Mouse (Mus musculus) adrenal gland, postnatal 14 days (tissue): ENCODE measurements around the gene Rbsn. TPM values are rescaled to one million over a fixed set of nuclear protein-coding genes. Genes with fewer than 3 reads are reported as not detected.

Experiments
- DNase-seq: peaks from one replicate; pipeline ENCODE4 v3.0.0; 2021; ENCODE audit warnings: mixed read lengths
- long read RNA-seq, 2 experiments: library from polyadenylated mRNA; stranded (forward); transcript quantifications; one replicate each; pipeline ENCODE4 v2.0.0; 2021
- total RNA-seq: library from RNA; stranded (reverse); gene quantifications from 2 replicates; pipeline ENCODE4 v1.2.3, GENCODE M21; 2021

Gene Rbsn
- total RNA-seq: 21.2 and 24.1 TPM in 2 replicates
- long read RNA-seq, experiment 1, full-length matches to known transcripts: 13 of 20 reads
- long read RNA-seq, experiment 1, partial matches to known transcripts: 0 of 20 reads
- long read RNA-seq, experiment 1, other reads (novel, unspliced or antisense): 7 of 20 reads
- long read RNA-seq, experiment 2, full-length matches to known transcripts: 16 of 21 reads
- long read RNA-seq, experiment 2, partial matches to known transcripts: 1 of 21 reads
- long read RNA-seq, experiment 2, other reads (novel, unspliced or antisense): 4 of 21 reads

DNA sequence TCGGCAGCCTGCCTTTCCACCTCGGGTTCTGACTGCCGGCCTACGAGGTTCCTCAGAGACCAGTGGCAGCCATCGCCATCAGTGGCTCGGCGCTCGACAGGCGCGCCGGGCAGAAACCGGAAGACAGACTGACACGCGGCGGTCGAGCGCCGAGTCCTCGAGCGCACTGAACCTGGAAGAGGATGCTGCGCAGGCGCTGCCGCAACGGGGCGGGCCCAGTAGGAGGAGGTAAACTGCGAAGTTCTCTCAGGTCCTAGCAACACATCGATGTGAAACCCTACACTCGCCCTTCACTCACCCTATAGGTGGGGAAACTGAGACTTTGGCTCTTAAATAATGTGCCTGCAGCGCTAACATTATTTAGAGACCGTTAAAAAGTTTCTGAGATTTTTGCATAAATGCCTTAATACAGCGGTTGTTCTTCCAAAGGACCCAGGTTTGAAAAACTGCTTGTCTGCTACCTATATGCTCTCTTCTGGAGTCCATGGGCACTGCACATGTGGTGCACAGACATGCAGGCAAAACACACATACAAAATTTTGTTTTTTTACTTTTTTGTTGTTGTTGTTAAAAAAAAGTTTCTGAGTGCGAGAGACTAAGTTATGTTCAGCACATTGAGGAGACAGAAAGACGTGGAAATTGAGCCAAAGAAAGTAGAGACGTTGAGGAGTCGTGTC lies at the start of gene Rbsn:
Gene Rbsn, minus strand, starts transcription at position 153 of the 677 bp plus-strand sequence.
- DNase-seq: peak; percentile 96

DNA sequence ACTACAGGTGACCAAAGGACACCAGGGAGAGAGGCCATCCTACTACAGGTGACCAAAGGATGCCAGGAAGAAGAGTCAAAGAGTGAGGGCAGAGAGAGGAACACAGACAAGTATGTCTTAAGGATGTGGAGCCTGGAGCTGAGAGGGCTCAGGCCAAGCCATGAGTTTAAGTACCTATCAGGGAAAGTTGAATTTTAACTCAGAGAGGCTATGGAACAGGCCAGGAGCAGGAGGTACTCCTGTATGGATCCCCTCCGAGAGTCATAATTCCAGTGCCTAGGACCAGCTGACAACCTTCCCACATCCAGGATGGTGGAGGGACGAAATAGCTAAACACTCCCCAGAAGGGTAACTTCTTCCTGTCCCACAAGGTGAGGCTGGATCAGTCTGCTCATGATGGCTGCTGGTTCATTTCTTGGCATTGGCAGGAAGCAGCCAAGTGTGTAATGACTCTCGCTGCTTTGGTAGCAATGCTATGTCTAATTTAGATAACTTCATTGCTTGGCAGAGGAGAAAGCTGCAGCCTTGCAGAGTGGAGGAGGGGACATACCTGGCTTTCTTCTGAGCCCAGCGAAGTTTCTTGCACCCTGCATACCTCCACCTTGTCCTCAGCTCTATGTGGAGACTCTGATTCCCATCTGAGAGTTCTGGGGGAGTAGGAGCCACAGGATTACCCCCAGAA lies 46.6 kb upstream of the Rbsn start:
- no peak for DNase-seq

GRCm38 (mm10) chr6:92255346-92255745 lies 40.6 kb upstream of the Rbsn start:
- DNase-seq: no peak

GRCm38 (mm10) chr6:92253253-92253870 lies 38.6 kb upstream of the Rbsn start:
- no peak for DNase-seq

DNA sequence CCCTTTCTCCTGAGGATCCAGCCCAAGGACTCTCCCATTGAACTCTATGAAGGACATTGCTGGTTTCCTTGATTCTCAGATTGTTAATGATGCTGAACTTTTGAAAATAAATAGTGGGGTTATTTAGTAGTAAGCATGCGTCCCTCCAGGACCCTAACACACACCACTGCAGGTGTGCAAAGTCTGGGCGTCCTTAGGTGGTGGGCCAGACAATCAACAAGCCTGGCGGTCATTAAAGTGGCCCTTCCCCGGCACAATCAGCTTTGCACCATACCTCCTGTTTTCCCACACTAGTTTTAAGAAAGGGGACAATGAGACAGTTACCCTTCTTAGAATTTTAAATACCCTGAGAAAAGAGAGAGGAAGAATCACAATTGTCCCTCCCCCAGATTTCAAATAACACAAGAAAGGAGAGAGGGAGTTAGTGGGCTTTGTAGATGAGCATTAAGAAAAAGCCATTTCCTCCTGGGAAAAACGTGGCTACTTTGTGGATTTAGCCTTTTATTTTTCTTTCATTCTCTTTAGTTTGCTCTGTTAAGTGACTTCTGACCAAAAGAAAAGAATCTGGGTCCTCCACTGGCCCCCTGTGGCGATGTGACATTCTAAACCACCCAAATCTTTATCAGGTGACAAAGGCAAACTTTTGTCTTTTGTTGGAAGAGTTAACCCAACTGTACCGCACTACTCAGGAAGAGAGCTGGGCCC lies 32.6 kb upstream of the Rbsn start:
- DNase-seq: no peak

DNA sequence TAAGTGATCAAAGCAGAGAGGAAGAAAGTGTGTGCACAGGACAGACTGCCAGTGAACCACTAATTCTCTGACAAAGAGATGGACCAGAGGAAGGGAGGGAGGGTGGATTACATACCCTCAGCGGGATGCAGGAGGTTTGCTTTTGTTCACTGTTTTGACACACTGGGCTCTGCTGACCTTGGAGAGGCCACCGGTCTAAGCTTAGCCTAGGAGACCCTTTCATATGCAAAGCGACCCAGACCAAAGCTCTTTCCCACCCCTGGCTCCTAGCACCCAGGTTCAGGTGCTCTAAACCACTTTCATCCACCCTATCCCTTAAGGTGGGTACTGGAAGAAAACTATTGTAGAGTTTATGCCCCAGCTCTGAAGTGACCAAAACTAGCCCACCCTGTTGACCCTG lies 31.6 kb upstream of the Rbsn start:
- no peak for DNase-seq

- no peak for DNase-seq
These were observed 29.9 kb upstream of the Rbsn start, which contains the start of gene Trh for GRCm38 (mm10) chr6:92244591-92244990. Trh (minus strand) TSS chr6:92244650.

DNA sequence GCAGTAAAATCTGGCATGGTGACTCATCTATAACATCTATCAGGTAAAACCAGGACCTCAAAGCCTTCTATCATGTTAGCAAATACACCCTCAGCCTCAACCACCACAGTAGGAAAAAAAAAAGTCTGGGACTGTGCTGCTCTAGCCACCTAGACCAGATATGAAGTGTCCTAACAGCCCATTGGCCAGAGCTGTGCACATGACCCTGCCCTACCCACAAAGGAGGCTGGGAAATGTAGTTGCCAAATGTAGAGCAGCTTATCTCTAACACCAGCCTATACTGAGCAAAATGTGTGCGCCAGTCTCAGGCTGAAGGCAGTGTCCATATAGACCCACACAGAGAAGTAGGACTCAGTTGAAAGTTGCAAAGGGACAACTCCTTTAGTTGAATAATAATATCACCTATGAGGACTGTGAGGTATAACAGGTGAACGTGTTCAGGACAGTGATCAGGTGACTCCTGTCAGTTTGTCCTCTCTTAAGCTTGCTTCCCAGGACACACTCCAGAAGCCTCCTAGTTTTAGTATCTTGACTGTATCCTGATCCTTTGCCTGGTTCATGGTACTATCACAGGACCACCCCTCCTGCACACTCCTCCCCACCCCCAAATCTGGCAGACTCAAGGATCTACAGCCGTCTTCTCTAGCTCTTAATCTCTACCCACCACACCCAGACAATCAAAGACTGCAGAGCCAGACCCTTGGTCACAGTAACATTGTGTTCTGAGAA lies 26.6 kb upstream of the Rbsn start:
- DNase-seq: peak; percentile 76

DNA sequence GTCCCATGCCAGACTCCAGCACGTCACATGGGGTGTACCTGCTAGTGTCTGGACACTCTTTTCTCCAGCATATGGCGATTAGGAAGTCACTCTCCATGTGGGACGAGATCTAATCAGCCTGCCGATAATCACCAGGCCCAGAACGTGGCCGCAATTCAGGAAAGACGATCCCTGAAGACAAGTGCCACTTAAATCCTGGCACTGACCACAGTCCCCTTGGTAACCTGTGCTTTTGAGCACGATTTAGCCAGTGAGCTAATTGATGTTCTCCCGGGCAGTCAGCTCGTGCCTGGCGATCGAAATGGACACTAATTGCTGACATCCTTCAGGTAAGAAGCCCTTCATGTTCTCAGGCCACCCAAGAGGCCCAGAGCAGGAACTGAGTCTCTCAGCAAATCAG lies 20.3 kb upstream of the Rbsn start:
- DNase-seq: peak; percentile 6

GRCm38 (mm10) chr6:92231762-92232161 lies 17.0 kb upstream of the Rbsn start:
- no peak for DNase-seq

DNA sequence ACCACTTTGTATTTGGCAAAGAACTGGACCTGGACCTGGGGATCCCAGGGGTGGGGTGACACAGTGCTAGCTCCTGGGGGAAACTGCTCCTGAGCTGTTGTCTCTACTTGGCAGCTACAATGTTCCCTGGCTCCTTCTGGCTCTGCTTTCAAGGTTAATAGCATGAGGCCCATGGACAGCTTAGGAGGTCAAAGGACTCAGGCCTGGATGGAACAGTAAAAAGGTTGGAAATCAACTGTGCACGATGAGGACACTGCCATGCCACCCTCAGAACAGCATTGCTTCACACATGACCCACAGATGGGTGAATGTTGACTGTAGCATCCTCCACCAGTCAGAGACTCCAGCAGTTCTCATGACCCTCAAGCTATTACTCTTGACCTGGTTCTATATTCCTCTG lies 16.6 kb upstream of the Rbsn start:
- DNase-seq: peak; percentile 27

- DNase-seq: no peak
These were observed 14.9 kb upstream of the Rbsn start for GRCm38 (mm10) chr6:92229586-92229985.

- DNase-seq: no peak
These were observed 14.4 kb upstream of the Rbsn start for GRCm38 (mm10) chr6:92229103-92229502.

DNA sequence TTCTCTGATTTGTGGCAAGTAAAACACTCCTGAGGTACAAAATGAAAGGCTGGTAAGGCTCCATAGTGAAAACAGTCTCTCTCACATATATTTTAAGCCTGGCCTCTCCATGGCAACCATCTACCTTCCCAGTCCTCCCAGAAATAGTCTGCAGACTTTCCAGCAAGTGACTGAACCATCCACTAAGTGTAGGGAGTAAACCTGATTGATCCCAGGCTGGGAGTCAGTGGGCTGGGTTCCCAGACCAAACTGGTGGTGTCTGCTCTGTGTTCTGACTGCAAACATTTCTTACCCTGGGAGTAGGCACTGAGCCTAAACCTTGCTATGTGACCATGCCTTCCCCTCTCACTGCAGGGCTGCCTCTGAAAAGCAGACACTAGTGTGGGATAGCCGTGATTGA lies 10.3 kb upstream of the Rbsn start:
- no peak for DNase-seq

DNA sequence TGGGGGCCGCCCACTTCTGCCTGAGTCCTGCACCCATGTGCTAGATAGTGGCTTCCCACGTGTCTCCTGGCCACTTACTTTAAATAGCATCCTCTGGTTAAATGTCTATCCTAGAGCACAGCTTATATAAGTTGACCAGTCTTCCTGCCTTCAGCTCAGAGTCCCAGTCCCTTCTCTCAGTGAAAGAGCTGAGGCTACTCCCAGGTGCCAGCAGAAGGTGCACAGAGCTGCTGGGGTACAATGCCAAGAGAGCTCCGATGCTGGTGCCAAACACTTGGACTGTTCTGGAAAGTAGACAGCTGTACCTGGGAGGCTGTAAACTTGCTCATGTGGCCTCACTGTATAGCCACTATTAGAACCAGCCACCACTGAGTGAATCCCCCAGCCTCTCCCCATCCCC lies 7.3 kb upstream of the Rbsn start:
- DNase-seq: no peak

- no peak for DNase-seq
These were observed 6.9 kb upstream of the Rbsn start for GRCm38 (mm10) chr6:92221604-92222003.

- DNase-seq: peak; percentile 64
These were observed 4.7 kb upstream of the Rbsn start for GRCm38 (mm10) chr6:92219445-92219844.

DNA sequence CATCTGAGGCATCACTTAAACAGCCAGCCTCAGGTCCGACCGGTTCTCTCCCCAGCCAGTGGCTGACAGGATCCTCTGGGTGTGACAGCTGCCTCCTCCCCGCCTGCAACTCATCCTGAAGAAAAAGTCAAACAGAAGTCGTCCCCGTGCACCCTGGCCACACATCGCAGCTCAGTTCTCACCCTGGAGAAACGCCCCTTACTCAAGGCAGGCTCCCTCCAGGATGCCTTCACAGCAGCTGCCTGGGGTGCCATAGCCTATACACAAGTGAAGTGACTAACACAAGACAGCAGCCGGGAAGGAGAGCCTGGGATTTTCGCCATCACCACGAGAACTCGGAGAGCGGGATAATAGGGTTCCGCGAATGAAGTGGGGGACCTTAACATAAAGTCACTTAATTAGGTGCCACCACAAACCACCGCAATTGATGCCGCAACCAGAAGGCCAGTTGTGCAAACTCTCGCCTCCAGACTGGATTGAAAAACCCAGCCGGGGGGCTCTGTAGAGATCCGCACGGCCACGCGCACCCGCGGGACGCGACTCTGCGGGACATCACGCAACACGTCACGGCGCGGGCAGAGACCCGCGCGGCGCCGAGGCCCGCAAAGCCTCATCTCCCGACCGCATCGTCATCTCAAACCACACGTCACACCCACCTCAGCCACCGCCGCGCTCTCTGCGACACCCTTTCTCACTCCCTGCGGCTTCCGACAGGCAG lies 511 bp downstream of the Rbsn start:
- DNase-seq: peak; percentile 6

DNA sequence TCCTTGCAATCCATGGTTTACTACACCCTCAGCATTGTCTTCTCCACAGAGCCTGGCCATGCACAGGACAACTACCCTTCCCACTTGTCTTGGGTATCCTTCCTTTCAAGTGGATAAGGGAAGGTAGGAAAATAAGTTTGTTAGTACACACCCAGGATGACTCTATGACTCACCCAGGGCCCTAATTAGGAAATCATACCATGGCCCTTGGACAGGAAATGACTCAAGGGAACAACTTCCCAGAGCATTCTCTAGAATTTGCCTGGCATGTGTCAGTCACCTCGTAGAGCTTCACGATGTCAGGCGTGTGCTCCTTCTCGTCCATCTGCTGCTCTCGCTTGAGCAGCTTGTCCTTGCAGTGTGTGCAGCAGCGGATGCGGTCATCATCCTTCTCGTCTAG lies 15.3 kb downstream of the Rbsn start:
- DNase-seq: no peak

GRCm38 (mm10) chr6:92184178-92184577 lies 30.5 kb downstream of the Rbsn start:
- peak; percentile 22 for DNase-seq

- peak; percentile 88 for DNase-seq
These were observed 31.0 kb downstream of the Rbsn start, which contains the start of gene Mrps25 for GRCm38 (mm10) chr6:92183621-92184131. Mrps25 (minus strand) TSS chr6:92184033.
